Mouse (Mus musculus) NIH3T3 (cell line): ENCODE measurements around the gene Evi2a.
A peak's percentile ranks its signal among the peaks of the same experiment; 100 is the strongest.

ENCODE experiments used
- DNase-seq: peaks from one replicate; pipeline ENCODE4 v3.0.0-alpha.2; 2012; ENCODE audit warnings: low read depth

Gene Evi2a

GRCm38 (mm10) chr11:79524310-79524575, 6.2 kb downstream of the Evi2a start:
- DNase-seq, result no peak

DNA sequence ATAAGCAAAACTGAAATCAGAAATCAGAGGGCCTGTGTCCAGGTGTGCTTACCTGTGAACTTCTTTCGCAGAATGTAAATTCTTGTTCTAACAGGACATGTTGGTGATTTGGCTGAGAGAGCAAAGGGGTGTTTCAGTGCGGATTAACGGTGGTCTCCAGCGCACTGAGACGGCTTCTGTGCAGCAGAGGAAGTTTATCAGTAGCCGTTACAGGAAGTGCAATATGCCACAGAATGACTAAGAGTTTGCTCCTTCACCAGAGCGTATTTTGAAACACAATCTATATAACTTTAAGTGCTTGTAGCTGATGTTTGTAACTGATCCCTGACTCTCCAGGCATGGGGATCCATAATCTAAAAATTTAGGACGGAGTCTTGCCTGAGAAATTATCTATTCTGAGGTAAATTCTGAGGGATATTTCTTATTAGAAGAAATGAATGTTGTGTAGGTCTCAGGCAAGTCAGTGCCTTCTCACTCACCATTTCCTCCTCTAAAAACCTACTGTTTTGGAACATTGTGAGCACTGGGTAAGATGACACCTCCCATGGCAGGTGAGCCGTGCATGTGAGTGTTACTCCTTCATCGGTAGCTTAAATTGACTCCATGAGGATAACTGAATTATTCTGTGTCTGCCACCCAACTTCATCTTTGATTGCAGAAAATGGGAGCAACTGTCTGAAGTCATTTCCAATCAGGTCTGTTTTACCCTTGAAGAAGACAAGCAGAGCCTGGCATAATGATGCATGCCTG, 6.7 kb downstream of the Evi2a start, which contains the start of gene Evi2b:
Gene Evi2b, minus strand, starts transcription at position 203 of the 750 bp plus-strand sequence.
- no peak for DNase-seq

- no peak for DNase-seq
These were observed 7.5 kb downstream of the Evi2a start for GRCm38 (mm10) chr11:79522944-79523343.

DNA sequence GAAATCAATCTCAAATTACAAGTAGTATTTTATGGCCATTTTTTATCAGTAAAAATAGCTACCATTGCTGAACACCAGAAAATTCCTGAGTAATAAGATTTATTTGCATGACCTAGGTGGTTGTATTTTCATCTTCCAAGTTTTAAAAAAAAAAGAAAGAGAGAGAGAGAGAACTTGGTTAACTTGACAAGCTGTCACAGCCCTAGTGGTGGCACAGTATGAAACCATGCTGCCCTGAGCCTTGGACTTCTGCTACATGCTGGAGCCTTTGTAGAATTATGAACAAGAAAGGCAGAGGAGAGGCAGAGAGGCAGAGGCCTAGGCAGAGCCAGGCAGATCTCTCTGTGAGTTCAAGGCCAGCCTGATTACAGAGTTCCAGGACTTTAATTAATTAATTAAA, 8.5 kb downstream of the Evi2a start:
- DNase-seq, result no peak

DNA sequence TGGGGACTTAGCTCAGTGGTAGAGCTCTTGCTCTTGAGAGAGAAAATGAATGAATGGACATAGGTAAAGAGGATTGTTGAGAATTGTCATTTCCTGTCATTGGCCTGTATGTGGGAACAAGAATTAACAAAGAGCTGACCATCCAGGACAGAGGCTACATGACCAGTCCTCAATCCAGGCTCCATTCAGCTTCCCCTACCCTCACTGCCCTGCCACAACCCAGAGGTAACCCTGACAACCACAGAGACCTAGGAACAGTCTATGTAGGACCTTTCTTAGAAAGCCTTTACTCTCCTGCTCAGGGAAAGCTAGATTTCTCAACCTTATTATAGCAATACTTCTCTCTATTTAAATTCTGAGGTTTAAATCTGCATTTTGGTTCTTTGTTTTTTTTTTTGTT, 9.6 kb downstream of the Evi2a start:
- no peak for DNase-seq

DNA sequence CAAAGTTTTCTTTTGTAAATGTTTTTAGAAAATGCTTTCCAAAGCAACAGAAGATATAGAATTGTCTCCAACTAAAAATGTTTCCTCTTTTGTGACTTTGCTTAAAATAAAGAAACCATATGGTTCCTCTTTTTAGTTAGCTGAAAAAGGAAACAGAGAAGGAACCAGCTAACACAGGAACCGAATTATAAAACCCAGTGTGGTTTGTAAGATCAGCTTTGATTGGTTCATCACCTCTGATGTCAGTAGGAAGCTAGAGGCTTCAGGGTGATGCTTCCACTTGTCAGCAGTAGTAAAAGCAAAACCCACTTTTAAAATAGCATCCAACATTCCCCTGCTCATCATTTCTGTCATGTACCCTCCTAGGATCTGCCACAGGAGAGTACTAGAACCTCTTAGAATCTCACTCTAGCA, 10.5 kb downstream of the Evi2a start:
- peak; percentile 50 for DNase-seq

- DNase-seq, result no peak
These were observed 11.1 kb downstream of the Evi2a start for GRCm38 (mm10) chr11:79519299-79519698.

- no peak for DNase-seq
These were observed 14.6 kb downstream of the Evi2a start for GRCm38 (mm10) chr11:79515798-79516197.

DNA sequence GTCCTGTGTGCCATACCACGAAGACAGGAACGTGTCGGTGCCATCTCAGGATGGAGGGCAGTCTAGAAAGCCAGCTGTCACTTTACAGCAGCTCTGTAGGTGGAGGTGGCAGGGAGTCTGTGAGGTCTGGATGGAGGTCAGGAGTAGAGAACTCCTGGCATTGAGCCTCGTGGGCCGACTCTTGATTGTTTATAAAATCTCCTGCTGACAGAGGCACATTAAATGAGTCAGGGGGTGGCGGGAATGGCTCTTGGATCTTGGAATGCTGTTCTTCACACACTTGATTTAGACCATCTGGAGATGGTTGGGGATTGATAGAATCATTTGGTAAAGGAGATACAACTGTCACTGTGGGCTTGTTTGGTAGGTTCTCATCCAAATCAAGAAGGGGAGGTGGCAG, 15.1 kb downstream of the Evi2a start:
- DNase-seq, result peak; percentile 70

DNA sequence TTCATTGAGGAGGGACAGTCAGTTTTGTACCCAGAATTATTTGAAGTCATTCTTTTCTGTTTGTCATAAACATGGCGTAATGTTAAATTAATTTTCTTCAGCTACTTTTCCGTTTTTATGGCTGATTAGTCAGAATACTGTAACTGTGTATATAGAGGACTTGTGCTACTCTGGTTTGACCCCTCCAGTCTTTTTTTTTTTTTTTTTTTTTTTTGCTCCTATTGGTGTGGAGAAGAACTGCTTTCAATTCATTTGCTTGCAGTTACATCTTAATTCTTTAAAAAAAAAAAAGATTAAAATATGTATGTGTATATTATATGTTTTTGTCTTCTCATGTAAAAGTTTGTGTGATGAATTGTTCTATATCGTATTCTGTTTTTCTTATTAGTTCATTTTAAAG, 18.4 kb downstream of the Evi2a start:
- DNase-seq, result no peak

DNA sequence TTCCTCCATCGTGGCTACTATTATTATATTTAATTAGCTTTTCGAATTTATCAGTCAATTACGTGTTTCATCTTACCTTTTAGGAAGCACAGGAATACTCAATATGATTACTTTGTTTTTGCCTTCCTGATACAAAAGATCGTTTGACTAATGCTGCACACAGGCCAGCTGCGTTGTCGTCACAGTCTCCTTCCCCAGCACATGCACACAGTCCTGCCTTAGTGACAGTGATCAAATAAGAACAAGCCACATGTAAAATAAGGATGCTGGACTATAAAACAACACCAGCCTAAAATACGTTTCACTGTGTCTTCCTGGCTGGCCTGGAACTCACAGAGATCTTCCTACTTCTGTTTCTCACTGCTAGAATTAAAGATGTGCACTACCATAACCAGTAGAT, 25.9 kb downstream of the Evi2a start:
- DNase-seq, result no peak

DNA sequence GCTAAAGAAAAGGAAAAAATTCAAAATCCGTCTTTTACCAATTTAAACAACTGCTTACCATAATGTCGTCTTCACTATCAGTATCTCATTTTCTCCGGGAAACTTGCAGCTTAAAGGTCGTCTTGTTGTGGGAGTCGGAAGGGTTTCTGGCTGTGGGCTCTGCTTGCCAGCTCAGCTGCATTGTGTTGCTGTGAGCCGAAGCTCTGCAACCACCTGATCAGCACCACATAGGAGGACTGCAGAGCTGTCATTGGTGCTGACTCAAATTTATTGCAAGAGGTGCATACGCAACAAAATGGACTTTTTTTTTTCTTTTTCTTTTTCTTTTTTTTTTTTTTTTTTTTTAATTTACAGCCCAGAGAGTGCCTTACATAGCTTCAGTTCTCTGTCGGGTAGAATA, 26.6 kb downstream of the Evi2a start, which contains the start of gene Omg:
Gene Omg, minus strand, starts transcription at position 240 of the 400 bp plus-strand sequence.
- no peak for DNase-seq

DNA sequence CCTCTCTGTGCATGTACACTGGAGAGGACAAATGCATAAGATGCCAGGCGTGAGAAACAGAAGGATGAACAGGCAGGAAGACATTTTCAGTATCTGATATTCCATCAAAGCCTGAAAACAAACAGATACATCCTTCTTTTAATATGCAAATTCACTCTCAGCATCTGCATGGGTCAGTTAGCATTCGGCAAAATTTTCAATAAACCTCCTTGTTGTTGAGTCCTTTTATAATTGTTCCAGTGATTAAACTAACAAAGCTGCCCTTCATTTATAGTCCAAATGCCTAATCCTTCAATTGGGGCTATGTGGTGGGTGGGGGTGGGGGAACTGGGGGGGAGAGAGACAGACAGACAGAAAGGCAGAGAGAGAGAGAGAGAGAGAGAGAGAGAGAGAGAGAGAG, 27.5 kb downstream of the Evi2a start:
- no peak for DNase-seq

GRCm38 (mm10) chr11:79494976-79495800, 35.2 kb downstream of the Evi2a start:
- DNase-seq, result peak; percentile 9

DNA sequence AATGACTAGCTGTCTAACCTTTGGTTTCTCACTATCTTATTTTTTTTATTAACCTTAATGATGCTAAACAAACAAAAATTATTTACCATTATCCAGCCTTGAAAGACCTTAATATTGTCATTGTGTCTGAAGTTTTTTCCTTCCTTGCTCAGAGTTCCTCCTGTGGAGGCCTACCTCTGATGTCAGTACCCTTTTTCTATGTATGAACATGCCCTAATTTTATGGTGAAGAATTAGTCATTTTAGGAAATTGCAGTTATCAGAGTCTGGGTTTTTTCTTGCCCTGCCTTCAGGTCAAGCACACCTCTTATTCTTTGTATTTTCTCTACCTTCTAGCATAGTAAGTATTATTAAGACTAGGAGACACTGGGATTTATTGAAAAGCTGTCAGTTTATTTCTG, 45.7 kb downstream of the Evi2a start:
- DNase-seq, result no peak

DNA sequence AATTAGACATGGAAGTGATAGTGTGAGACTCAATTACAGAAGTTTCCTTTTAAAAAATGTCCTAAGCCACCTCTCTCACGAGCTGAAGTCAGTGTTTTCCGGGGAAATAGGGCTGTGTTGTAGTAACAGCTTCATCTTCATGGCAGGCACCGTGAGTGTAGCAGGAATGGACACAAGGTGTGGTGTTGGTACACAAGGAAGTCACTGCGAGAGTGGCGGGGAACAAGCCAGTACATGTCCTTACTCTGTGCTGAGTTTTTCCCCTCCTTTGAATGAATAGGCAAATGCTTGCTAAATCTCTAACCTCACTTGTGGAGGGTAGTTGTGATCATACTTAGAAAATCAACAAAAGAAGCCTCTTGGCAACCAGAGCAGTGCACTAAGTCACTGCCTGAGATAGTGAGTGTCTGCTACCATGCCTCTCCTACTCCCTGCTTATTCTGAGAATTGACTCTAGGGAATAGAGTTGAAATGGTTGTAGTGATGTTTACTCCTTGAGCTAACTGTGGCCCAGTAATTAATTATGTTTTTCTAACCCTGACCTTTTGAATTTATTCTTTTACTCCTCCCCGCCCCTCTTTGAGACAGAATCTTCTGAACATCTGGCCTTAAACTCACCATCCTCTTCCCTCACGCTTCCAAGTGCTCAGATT, 46.4 kb downstream of the Evi2a start:
- peak; percentile 7 for DNase-seq

GRCm38 (mm10) chr11:79483392-79483791, 47.0 kb downstream of the Evi2a start:
- DNase-seq, result no peak
